Mouse (Mus musculus): Measurements from ENCODE around the gene Cd72. TPM values are rescaled to one million over a fixed set of nuclear protein-coding genes. Genes with fewer than 3 reads are reported as not detected.

Cd72 gene
- polyA plus RNA-seq, 1 experiment, result 0.14 TPM

GRCm38 (mm10) chr4:43398829-43399331 lies 55.5 kb downstream of the Cd72 start:
- DNase-seq (ENCODE audit: low read depth), result peak; percentile 63
- TF ChIP-seq POLR2A (IDR thresholded peaks at IDR 0.05; ENCODE audit: borderline replicate concordance, extremely low read depth, insufficient read depth, insufficient read length, poor library complexity, severe bottlenecking) (no peak), CTCF (IDR thresholded peaks at IDR 0.05; ENCODE audit: borderline replicate concordance, extremely low read depth, insufficient read depth, insufficient read length) (no peak)

DNA sequence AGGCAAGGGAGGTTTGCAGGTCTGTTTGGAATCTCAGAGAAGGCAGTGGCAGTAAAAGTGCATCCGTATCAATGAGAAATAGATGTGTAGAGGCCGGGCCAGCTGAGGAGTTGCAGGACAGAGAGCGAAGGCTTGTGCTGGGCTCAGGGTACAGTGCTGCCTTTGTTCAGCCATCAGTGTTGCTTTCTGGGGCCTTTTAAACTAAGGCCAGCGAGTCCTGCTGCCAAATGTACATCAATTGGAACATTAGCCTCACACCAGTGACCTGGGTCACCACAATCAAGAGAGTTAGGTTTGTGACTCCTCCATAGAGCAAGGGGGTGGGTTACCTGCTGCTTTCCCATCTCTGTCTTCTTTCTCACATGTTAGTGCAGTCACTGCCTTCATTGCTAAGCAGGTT lies 56.4 kb downstream of the Cd72 start:
- TF ChIP-seq POLR2A (IDR thresholded peaks at IDR 0.05; ENCODE audit: borderline replicate concordance, extremely low read depth, insufficient read depth, insufficient read length, poor library complexity, severe bottlenecking), result no peak
- no peak for TF ChIP-seq CTCF (IDR thresholded peaks at IDR 0.05; ENCODE audit: borderline replicate concordance, extremely low read depth, insufficient read depth, insufficient read length)
- DNase-seq (ENCODE audit: low read depth), result peak; percentile 34

Other genes with a start within 250 kb of the Cd72 start
- 0.63 and 0.88 TPM in 2 replicates for gene Atp8b5, start 187.5 kb downstream of the Cd72 start, polyA plus RNA-seq (2012; rRNA removed)
- 49.8 and 124 TPM in 2 replicates for gene Rusc2, start 72.6 kb downstream of the Cd72 start, polyA plus RNA-seq (2012; rRNA removed)
- 1.1 and 1.7 TPM in 2 replicates for gene Fam166b, start 25.5 kb downstream of the Cd72 start, polyA plus RNA-seq (2012; rRNA removed)
- gene Tesk1, start 12.7 kb downstream of the Cd72 start, polyA plus RNA-seq (2012; rRNA removed), result 89.1 and 109 TPM in 2 replicates
- gene Sit1, start 29.1 kb upstream of the Cd72 start, polyA plus RNA-seq (2012; rRNA removed), result not detected in 2 replicates
- gene Ccdc107, start 38.3 kb upstream of the Cd72 start, polyA plus RNA-seq (2012; rRNA removed), result 100.0 and 137 TPM in 2 replicates
- gene Arhgef39, start 45.1 kb upstream of the Cd72 start, polyA plus RNA-seq (2012; rRNA removed), result 19.5 and 66.1 TPM in 2 replicates
- gene Car9, start 52.3 kb upstream of the Cd72 start, polyA plus RNA-seq (2012; rRNA removed), result 0.14 and 0.37 TPM in 2 replicates
- 9.0 and 12.1 TPM in 2 replicates for gene Tpm2, start 69.1 kb upstream of the Cd72 start, polyA plus RNA-seq (2012; rRNA removed)
- 47.9 and 63.8 TPM in 2 replicates for gene Creb3, start 107.7 kb upstream of the Cd72 start, polyA plus RNA-seq (2012; rRNA removed)
- gene Tln1, start 108.1 kb upstream of the Cd72 start, polyA plus RNA-seq (2012; rRNA removed), result 53.6 and 55.5 TPM in 2 replicates
- gene Rgp1, start 124.1 kb upstream of the Cd72 start, polyA plus RNA-seq (2012; rRNA removed), result 56.0 and 61.7 TPM in 2 replicates
- 91.6 and 110 TPM in 2 replicates for gene Gba2, start 124.2 kb upstream of the Cd72 start, polyA plus RNA-seq (2012; rRNA removed)
- 0.16 TPM in 1 of 2 replicates, not detected in the other for gene Msmp, start 129.9 kb upstream of the Cd72 start, polyA plus RNA-seq (2012; rRNA removed)
- gene Npr2, start 177.3 kb upstream of the Cd72 start, polyA plus RNA-seq (2012; rRNA removed), result 61.7 and 65.6 TPM in 2 replicates
- gene Spag8, start 199.0 kb upstream of the Cd72 start, polyA plus RNA-seq (2012; rRNA removed), result 7.3 and 9.0 TPM in 2 replicates
- 43.0 and 64.6 TPM in 2 replicates for gene Hint2, start 201.8 kb upstream of the Cd72 start, polyA plus RNA-seq (2012; rRNA removed)
- 27.0 and 42.0 TPM in 2 replicates for gene Tmem8b, start 214.3 kb upstream of the Cd72 start, polyA plus RNA-seq (2012; rRNA removed)
- gene Fam221b, start 214.5 kb upstream of the Cd72 start, polyA plus RNA-seq (2012; rRNA removed), result 0.23 and 0.34 TPM in 2 replicates
- gene Olfr70, start 246.2 kb upstream of the Cd72 start, polyA plus RNA-seq (2012; rRNA removed), result not detected in 2 replicates